Mouse (Mus musculus): ENCODE data around the gene Ccdc28b. TPM values are rescaled to one million over a fixed set of nuclear protein-coding genes. Genes with fewer than 3 reads are reported as not detected.

Gene Ccdc28b
- polyA plus RNA-seq, 1 experiment, result 42.3 TPM

DNA sequence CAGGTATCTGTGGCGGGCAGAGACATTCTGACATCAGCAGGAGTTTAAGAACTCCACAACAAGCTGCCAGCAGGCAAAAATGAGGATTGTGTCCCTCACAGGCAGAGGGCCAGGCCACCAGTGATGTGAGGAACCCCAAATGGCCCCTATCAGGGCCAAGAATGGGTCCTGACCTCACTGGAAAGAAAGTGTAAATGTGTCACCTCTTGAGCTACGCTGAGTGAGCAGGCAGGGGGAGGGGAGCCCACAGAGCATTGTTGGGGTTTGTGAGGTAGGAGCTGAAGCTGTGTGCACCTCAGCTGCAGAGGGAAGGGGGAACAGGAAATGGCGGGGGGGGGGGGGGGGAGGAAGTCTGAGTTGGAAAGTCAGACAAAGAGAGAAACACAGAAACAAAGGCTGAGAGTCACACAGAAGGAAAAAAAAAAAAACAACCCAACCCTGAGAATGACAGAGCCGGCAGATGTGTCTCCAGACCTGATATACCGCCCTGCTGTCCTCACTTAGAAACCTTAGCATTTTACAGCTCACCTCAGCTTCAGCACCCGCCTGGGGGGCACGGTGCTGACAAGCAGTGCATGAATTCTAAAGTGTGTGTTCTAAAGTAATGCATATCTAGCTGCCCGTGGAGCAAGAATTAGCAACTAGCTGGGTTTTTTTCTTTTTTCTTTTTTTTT lies 48.4 kb downstream of the Ccdc28b start:
- H3K4me3 ChIP-seq (ENCODE audit: insufficient read depth, low read length), result no peak overlapping the region

GRCm38 (mm10) chr4:129573430-129573829 lies 50.3 kb downstream of the Ccdc28b start, which contains the start of gene Lck:
Lck (minus strand) TSS chr4:129573641.
- Histone ChIP-seq H3K27ac (ENCODE audit: insufficient read depth, low read depth, low read length) (no peak within 1 kb of the TSS), H3K4me1 (ENCODE audit: control insufficient read depth, insufficient read depth, low read length) (peaks cover 20% of the 10 kb centered on the region), H3K4me3 (ENCODE audit: insufficient read depth, low read length) (no peak within 1 kb of the TSS)
- TF ChIP-seq CTCF (IDR thresholded peaks at IDR 0.05; ENCODE audit: low read depth, low read length), result no peak
- no peak for TF ChIP-seq POLR2A (IDR thresholded peaks at IDR 0.05; ENCODE audit: borderline replicate concordance, low read depth, low read length)

More for the DNA sequence above, 48.4 kb downstream of the Ccdc28b start:
- peak overlapping the region; percentile 57 for H3K27ac ChIP-seq (ENCODE audit: insufficient read depth, low read depth, low read length)
- no peak for TF ChIP-seq CTCF (IDR thresholded peaks at IDR 0.05; ENCODE audit: low read depth, low read length)
- H3K4me1 ChIP-seq (ENCODE audit: control insufficient read depth, insufficient read depth, low read length), result peaks cover 34% of the 10 kb centered on the region

GRCm38 (mm10) chr4:129573093-129573370 lies 50.7 kb downstream of the Ccdc28b start:
- Histone ChIP-seq H3K27ac (ENCODE audit: insufficient read depth, low read depth, low read length) (no peak overlapping the region), H3K4me1 (ENCODE audit: control insufficient read depth, insufficient read depth, low read length) (peaks cover 16% of the 10 kb centered on the region), H3K4me3 (ENCODE audit: insufficient read depth, low read length) (no peak overlapping the region)
- TF ChIP-seq CTCF (IDR thresholded peaks at IDR 0.05; ENCODE audit: low read depth, low read length) (no peak), POLR2A (IDR thresholded peaks at IDR 0.05; ENCODE audit: borderline replicate concordance, low read depth, low read length) (no peak)

DNA sequence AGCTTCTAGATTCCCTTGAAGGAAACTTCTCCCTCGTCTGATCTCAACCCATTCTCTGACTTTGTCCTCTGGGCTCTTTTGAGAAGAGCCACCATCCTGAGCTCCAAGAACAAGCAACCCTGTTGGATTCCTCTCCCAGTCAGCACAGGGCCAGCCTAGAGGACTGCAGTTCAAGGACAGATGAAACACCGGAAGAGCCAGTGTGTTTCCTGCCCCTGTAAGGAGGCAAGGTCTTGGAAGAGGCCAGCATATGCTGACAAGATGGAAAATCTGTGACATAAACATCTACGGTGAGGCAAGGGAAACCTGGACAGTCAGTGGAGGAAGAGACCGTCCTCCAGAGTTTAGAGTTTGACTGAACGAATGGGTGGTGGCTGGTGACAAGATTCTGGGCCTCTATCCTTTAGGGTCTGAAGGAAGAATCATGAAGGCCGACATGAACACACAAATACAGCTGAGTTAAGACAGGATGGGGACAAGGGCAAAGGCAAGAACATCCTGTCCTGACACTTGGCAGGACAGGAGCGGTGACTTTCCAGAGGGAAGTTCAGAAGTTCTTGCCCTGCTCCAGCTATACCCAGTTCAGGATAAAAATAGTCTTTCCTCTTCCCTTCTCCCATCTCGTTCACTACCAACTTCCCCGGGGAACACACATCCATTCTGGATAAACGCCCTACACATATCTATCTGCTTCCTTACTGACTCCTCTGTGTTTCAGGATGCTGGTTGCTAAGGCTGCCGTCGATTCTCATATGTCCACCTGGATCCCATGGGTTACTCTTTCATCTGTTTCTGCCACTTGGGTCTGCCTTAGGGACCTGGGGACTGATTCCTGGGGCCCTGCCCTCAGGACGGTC lies 51.3 kb downstream of the Ccdc28b start:
- Histone ChIP-seq H3K4me1 (ENCODE audit: control insufficient read depth, insufficient read depth, low read length) (peaks cover 12% of the 10 kb centered on the region), H3K27ac (ENCODE audit: insufficient read depth, low read depth, low read length) (no peak overlapping the region), H3K4me3 (ENCODE audit: insufficient read depth, low read length) (no peak overlapping the region)
- no peak for TF ChIP-seq POLR2A (IDR thresholded peaks at IDR 0.05; ENCODE audit: borderline replicate concordance, low read depth, low read length)
- no peak for TF ChIP-seq CTCF (IDR thresholded peaks at IDR 0.05; ENCODE audit: low read depth, low read length)

GRCm38 (mm10) chr4:129571551-129572084 lies 52.1 kb downstream of the Ccdc28b start:
- Histone ChIP-seq H3K27ac (ENCODE audit: insufficient read depth, low read depth, low read length) (no peak overlapping the region), H3K4me3 (ENCODE audit: insufficient read depth, low read length) (no peak overlapping the region), H3K4me1 (ENCODE audit: control insufficient read depth, insufficient read depth, low read length) (peaks cover 6% of the 10 kb centered on the region)
- TF ChIP-seq POLR2A (IDR thresholded peaks at IDR 0.05; ENCODE audit: borderline replicate concordance, low read depth, low read length), result no peak

DNA sequence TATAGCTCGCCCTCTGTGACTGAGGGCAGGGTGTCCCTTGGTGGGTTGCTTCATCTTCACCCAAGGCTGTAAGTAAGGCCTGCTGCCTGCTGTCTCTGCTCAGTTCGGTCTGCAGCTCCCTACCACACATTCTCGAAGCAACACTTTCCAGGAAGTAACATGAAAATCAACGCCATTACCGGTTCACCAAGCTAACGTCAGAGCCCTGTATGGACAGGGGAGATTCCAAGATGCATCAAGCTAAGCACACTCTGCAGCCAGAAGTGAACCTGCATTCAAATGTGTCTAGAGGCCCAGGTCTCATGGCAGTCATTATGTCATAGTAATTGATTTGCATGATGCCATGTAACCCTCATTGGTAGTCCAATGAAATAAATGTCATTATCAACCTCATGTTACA lies 53.7 kb downstream of the Ccdc28b start:
- H3K4me1 ChIP-seq (ENCODE audit: control insufficient read depth, insufficient read depth, low read length), result peaks cover 2% of the 10 kb centered on the region
- TF ChIP-seq CTCF (IDR thresholded peaks at IDR 0.05; ENCODE audit: low read depth, low read length), result no peak
- TF ChIP-seq POLR2A (IDR thresholded peaks at IDR 0.05; ENCODE audit: borderline replicate concordance, low read depth, low read length), result no peak
- H3K27ac ChIP-seq (ENCODE audit: insufficient read depth, low read depth, low read length), result no peak overlapping the region
- no peak overlapping the region for H3K4me3 ChIP-seq (ENCODE audit: insufficient read depth, low read length)

Other genes starting within 250 kb of the Ccdc28b start
- gene Zbtb8a, start 245.8 kb downstream of the Ccdc28b start, polyA plus RNA-seq (2012; ENCODE audit: insufficient read depth, insufficient read length, missing spikeins), result 3.6 and 4.4 TPM in 2 replicates
- gene Zbtb8b, start 183.1 kb downstream of the Ccdc28b start, polyA plus RNA-seq (2012; ENCODE audit: insufficient read depth, insufficient read length, missing spikeins), result not detected in 2 replicates
- 37.3 and 42.3 TPM in 2 replicates for gene Bsdc1, start 162.4 kb downstream of the Ccdc28b start, polyA plus RNA-seq (2012; ENCODE audit: insufficient read depth, insufficient read length, missing spikeins)
- not detected in 2 replicates for gene Tssk3, start 132.9 kb downstream of the Ccdc28b start, polyA plus RNA-seq (2012; ENCODE audit: insufficient read depth, insufficient read length, missing spikeins)
- gene Fam229a, start 132.8 kb downstream of the Ccdc28b start, polyA plus RNA-seq (2012; ENCODE audit: insufficient read depth, insufficient read length, missing spikeins), result not detected in 2 replicates
- 157 and 166 TPM in 2 replicates for gene Marcksl1, start 110.4 kb downstream of the Ccdc28b start, polyA plus RNA-seq (2012; ENCODE audit: insufficient read depth, insufficient read length, missing spikeins)
- gene Hdac1, start 81.2 kb downstream of the Ccdc28b start, polyA plus RNA-seq (2012; ENCODE audit: insufficient read depth, insufficient read length, missing spikeins), result 75.2 and 83.9 TPM in 2 replicates
- gene Lck, start 50.3 kb downstream of the Ccdc28b start, polyA plus RNA-seq (2012; ENCODE audit: insufficient read depth, insufficient read length, missing spikeins), result 0.68 TPM in 1 of 2 replicates, not detected in the other
- 1.2 and 2.6 TPM in 2 replicates for gene Fam167b, start 45.4 kb downstream of the Ccdc28b start, polyA plus RNA-seq (2012; ENCODE audit: insufficient read depth, insufficient read length, missing spikeins)
- 105 and 119 TPM in 2 replicates for gene Eif3i, start 23.3 kb downstream of the Ccdc28b start, polyA plus RNA-seq (2012; ENCODE audit: insufficient read depth, insufficient read length, missing spikeins)
- gene Tmem234, start 23.3 kb downstream of the Ccdc28b start, polyA plus RNA-seq (2012; ENCODE audit: insufficient read depth, insufficient read length, missing spikeins), result 137 and 140 TPM in 2 replicates
- gene Dcdc2b, start 9.7 kb downstream of the Ccdc28b start, polyA plus RNA-seq (2012; ENCODE audit: insufficient read depth, insufficient read length, missing spikeins), result 1.8 and 2.3 TPM in 2 replicates
- 13.6 and 14.0 TPM in 2 replicates for gene Iqcc, start 4.8 kb downstream of the Ccdc28b start, polyA plus RNA-seq (2012; ENCODE audit: insufficient read depth, insufficient read length, missing spikeins)
- 39.8 and 45.7 TPM in 2 replicates for gene Txlna, start 17.1 kb upstream of the Ccdc28b start, polyA plus RNA-seq (2012; ENCODE audit: insufficient read depth, insufficient read length, missing spikeins)
- gene Kpna6, start 48.8 kb upstream of the Ccdc28b start, polyA plus RNA-seq (2012; ENCODE audit: insufficient read depth, insufficient read length, missing spikeins), result 35.1 and 42.0 TPM in 2 replicates
- gene Tmem39b, start 72.9 kb upstream of the Ccdc28b start, polyA plus RNA-seq (2012; ENCODE audit: insufficient read depth, insufficient read length, missing spikeins), result 10.7 and 12.8 TPM in 2 replicates
- gene Khdrbs1, start 118.4 kb upstream of the Ccdc28b start, polyA plus RNA-seq (2012; ENCODE audit: insufficient read depth, insufficient read length, missing spikeins), result 67.0 and 67.1 TPM in 2 replicates
- gene Ptp4a2, start 187.3 kb upstream of the Ccdc28b start, polyA plus RNA-seq (2012; ENCODE audit: insufficient read depth, insufficient read length, missing spikeins), result 365 TPM in 2 replicates